Comparison of ENCODE assay signal across 25 mouse cellular contexts in genomic region chr1:160919383-160919782, GRCm38 (mm10).
"Had no signal": no experiment of that assay in that cellular context is flagged by ENCODE, and none has a peak within 500 bp of the region (broad histone marks: within the 10 kb centered on the region; RNA-seq: fewer than 3 reads in every experiment).

No protein-coding gene starts in this region.

- H3K36me3 ChIP-seq: heart, embryonic 15.5 days; hindbrain, embryonic 13.5 days; hindbrain, embryonic 15.5 days; kidney, embryonic 15.5 days had no signal

- DNase-seq: gastrocnemius, postnatal 10 days; gastrocnemius, postnatal 25 days; heart, adult 11 months; heart, adult 2 months; heart, postnatal 14 days; heart, postnatal 36 days; kidney, adult 11 months; kidney, adult 2 months; kidney, postnatal 14 days; kidney, postnatal 36 days; layer of hippocampus, adult 9-11 months; layer of hippocampus, postnatal 36 days; liver had no signal

- H3K9me3 ChIP-seq: heart, embryonic 13.5 days; heart, embryonic 15.5 days; hindbrain, embryonic 13.5 days; hindbrain, embryonic 15.5 days; kidney, embryonic 15.5 days; limb, embryonic 10.5 days; limb, embryonic 12.5 days had no signal

- H3K4me3 ChIP-seq: heart, adult 2 months; heart, embryonic 13.5 days; heart, embryonic 15.5 days; hindbrain, embryonic 13.5 days; hindbrain, embryonic 15.5 days; kidney, embryonic 15.5 days; limb, embryonic 10.5 days; limb, embryonic 12.5 days had no signal

- H3K27me3 ChIP-seq: heart, embryonic 13.5 days; heart, embryonic 15.5 days; hindbrain, embryonic 13.5 days; hindbrain, embryonic 15.5 days; kidney, embryonic 15.5 days; limb, embryonic 12.5 days had no signal

- H3K4me1 ChIP-seq: hindbrain, embryonic 13.5 days; limb, embryonic 10.5 days; limb, embryonic 12.5 days had no signal

- ATAC-seq: hindbrain, postnatal 0 days; intestine, embryonic 16.5 days had no signal

- H3K4me2 ChIP-seq: heart, embryonic 11.5 days; heart, embryonic 13.5 days; heart, embryonic 15.5 days; hindbrain, embryonic 13.5 days; hindbrain, embryonic 15.5 days; kidney, embryonic 15.5 days; limb, embryonic 12.5 days; liver, embryonic 11.5 days had no signal

- H3K9ac ChIP-seq: heart, embryonic 13.5 days; heart, embryonic 15.5 days; hindbrain, embryonic 13.5 days; hindbrain, embryonic 15.5 days; kidney, embryonic 15.5 days; limb, embryonic 12.5 days had no signal

- H3K27ac ChIP-seq: heart, adult 2 months; heart, embryonic 13.5 days; heart, embryonic 15.5 days; hindbrain, embryonic 13.5 days; hindbrain, embryonic 15.5 days; hindbrain, postnatal 0 days; kidney, embryonic 15.5 days; kidney, postnatal 0 days; limb, embryonic 10.5 days; limb, embryonic 12.5 days had no signal
